Mouse (Mus musculus) kidney, embryonic 14.5 days (tissue): ENCODE results near the gene Mapkbp1. TPM values are rescaled to one million over a fixed set of nuclear protein-coding genes. Genes with fewer than 3 reads are reported as not detected.

Source experiments
- ATAC-seq: fragments of 200-750 bp; cut with Nextera tagmentation; 2 replicates; pipeline ENCODE4 v1.8.0; 2017; ENCODE audit warnings: moderate number of reproducible peaks, mild to moderate bottlenecking, moderate TSS enrichment, moderate library complexity; ENCODE audit not compliant: low FRiP score, low TSS enrichment
- H3K27ac ChIP-seq: fragments of 300-500 bp; sonication (generic); 2 replicates; pipeline ENCODE4 v1.5.1; 2014; ENCODE audit warnings: low read depth, mild to moderate bottlenecking, low read length, moderate library complexity, mixed read lengths
- H3K27me3 ChIP-seq: fragments of 300-500 bp; sonication (generic); 2 replicates; pipeline ENCODE4 v1.6.1; 2014; ENCODE audit warnings: mild to moderate bottlenecking, low read length; ENCODE audit not compliant: control insufficient read depth, insufficient read depth
- H3K36me3 ChIP-seq: fragments of 300-500 bp; sonication (generic); 2 replicates; pipeline ENCODE4 v1.6.1; 2014; ENCODE audit warnings: low read length, mixed read lengths; ENCODE audit not compliant: control insufficient read depth, insufficient read depth
- H3K4me1 ChIP-seq: fragments of 300-500 bp; sonication (generic); 2 replicates; pipeline ENCODE4 v1.6.1; 2014; ENCODE audit warnings: low read length, mixed read lengths; ENCODE audit not compliant: control insufficient read depth, insufficient read depth
- H3K4me2 ChIP-seq: fragments of 300-500 bp; sonication (generic); replicated peaks from 2 replicates; pipeline ENCODE4 v1.6.1; 2014; ENCODE audit warnings: low read depth, mild to moderate bottlenecking, low read length
- H3K4me3 ChIP-seq: fragments of 300-500 bp; sonication (generic); 2 replicates; pipeline ENCODE4 v1.5.1; 2014; ENCODE audit warnings: mild to moderate bottlenecking, low read length
- H3K9ac ChIP-seq: fragments of 300-500 bp; sonication (generic); 2 replicates; pipeline ENCODE4 v1.6.1; 2014; ENCODE audit warnings: low read depth, mild to moderate bottlenecking, low read length, moderate library complexity
- H3K9me3 ChIP-seq: fragments of 300-500 bp; sonication (generic); 2 replicates; pipeline ENCODE4 v1.6.1; 2016; ENCODE audit warnings: low read length; ENCODE audit not compliant: control insufficient read depth
- WGBS: fragments of 180-500 bp; shearing (Covaris S2); extraction: QIAGEN DNeasy Blood & Tissue Kit; methylation state at CpG from one replicate; pipeline ENCODE4 v1.1.7; 2014; 5-methylcytosine and 5-hydroxymethylcytosine counted together
- polyA plus RNA-seq: library from polyadenylated mRNA; unstranded; fragments of >200 nt; fragmentation: Nextera tagmentation; extraction: Ambion mirVana; gene quantifications from 2 replicates; pipeline ENCODE4 v1.2.1, GENCODE M21; 2014

The Mapkbp1 gene
- polyA plus RNA-seq, 1 experiment from 2014 or later: 4.0 TPM

DNA sequence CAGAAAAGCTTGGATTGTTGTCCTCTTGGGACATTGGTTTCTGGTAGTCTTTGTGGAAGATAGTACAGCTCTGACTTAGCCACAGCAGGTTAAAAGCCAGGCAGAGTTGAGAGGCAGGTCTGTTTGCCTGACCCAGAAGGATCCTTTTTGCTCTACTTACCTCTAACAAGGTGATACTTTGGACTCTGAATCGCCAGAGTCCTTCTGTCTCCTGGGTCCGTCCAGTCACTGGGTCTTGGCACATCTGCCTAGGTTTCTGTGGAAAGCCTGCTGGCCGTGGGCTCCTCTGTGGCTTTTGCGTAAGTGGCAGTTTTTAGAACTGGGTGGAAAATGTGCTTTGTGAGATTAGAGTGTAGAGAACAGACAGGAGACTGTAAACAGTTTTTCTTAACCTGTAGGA, 16.5 kb downstream of the Mapkbp1 start:
- 87% methylated on average over 4 of the region's 4 CpGs for WGBS
- no peaks in the 10 kb centered on the region for H3K9me3 ChIP-seq
- H3K27ac ChIP-seq: no peak overlapping the region
- no peak overlapping the region for H3K4me3 ChIP-seq
- no peaks in the 10 kb centered on the region for H3K27me3 ChIP-seq
- H3K4me1 ChIP-seq: no peaks in the 10 kb centered on the region
- H3K9ac ChIP-seq: no peak overlapping the region
- H3K36me3 ChIP-seq: no peaks in the 10 kb centered on the region
- no peak for ATAC-seq
- H3K4me2 ChIP-seq: no peak overlapping the region

DNA sequence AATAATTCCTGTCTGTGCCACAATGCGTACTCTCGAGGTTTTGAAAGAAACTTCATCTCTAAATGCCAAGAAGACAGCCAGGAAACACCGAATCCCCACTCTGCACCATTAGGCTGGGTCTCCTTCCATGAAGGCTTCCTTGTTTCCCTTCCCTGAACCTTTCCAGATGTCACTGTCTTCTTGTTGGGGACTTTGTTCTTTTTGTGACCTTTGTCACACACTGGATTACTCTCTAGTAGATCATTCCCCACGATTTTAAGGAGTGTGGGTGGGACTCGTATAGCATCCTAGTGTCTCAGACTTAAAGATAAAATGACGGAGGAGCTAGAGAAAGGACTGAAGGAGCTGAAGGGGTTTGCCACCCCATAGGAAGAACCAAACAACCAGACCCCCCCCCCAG, 18.4 kb downstream of the Mapkbp1 start:
- H3K9me3 ChIP-seq: no peaks in the 10 kb centered on the region
- no peaks in the 10 kb centered on the region for H3K36me3 ChIP-seq
- WGBS: 80% methylated on average over 6 of the region's 6 CpGs
- H3K27me3 ChIP-seq: no peaks in the 10 kb centered on the region
- no peak overlapping the region for H3K9ac ChIP-seq
- no peak overlapping the region for H3K4me3 ChIP-seq
- H3K4me1 ChIP-seq: peaks cover 10% of the 10 kb centered on the region; the same call in 1 of the 2 replicates
- H3K4me2 ChIP-seq: no peak overlapping the region
- no peak for ATAC-seq
- H3K27ac ChIP-seq: no peak overlapping the region

DNA sequence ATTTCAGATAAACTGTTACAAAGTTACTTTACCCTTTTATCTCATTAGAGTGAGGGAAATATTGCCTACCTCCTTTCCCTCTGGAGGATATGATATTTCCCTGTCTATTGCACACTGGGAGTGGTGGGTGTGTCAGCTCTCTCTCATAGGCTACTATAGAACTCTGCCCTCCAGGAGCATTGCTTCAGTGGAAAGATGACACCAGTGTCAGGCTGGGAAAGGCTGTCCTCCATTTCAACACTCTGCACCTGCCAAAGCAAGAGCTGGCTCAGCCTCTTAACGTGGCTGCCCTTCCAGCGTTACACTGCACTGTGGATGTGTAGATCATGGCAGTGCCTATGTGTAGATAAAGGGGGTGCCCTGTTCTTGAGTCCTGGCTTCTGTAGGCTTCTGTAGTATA, 19.9 kb downstream of the Mapkbp1 start:
- H3K9ac ChIP-seq: no peak overlapping the region
- ATAC-seq: no peak

DNA sequence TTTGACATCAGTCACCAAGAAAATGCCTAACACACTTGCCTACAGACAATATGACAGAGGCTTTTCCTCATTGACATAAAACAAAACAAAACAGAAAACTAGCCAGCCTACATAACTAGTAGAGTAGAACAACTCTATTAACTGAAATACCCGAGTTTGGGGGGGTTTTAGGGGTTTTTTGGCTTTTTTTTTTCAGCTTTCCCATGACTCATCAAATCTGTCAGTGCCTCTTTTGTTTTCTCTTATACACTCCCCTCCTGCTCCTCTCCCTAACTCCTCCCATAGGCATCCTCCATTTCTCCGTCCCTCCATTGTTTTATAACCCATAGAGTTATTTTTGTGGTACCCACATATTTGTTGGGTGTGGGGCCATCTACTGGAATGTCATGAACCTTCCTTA, 21.0 kb downstream of the Mapkbp1 start:
- Histone ChIP-seq H3K4me2 (no peak overlapping the region), H3K4me1 (peaks cover 18% of the 10 kb centered on the region; the same call in 1 of the 2 replicates), H3K4me3 (no peak overlapping the region), H3K36me3 (no peaks in the 10 kb centered on the region), H3K9me3 (no peaks in the 10 kb centered on the region), H3K27ac (no peak overlapping the region), H3K27me3 (no peaks in the 10 kb centered on the region), H3K9ac (no peak overlapping the region)
- WGBS: 62% methylated on average over 2 of the region's 2 CpGs
- no peak for ATAC-seq

More for the DNA sequence above, 19.9 kb downstream of the Mapkbp1 start:
- no peak overlapping the region for H3K4me3 ChIP-seq
- no peaks in the 10 kb centered on the region for H3K27me3 ChIP-seq
- H3K4me1 ChIP-seq: peaks cover 18% of the 10 kb centered on the region; the same call in 1 of the 2 replicates
- H3K36me3 ChIP-seq: no peaks in the 10 kb centered on the region
- no peaks in the 10 kb centered on the region for H3K9me3 ChIP-seq
- WGBS: 80% methylated on average over 2 of the region's 2 CpGs
- H3K27ac ChIP-seq: no peak overlapping the region
- no peak overlapping the region for H3K4me2 ChIP-seq

DNA sequence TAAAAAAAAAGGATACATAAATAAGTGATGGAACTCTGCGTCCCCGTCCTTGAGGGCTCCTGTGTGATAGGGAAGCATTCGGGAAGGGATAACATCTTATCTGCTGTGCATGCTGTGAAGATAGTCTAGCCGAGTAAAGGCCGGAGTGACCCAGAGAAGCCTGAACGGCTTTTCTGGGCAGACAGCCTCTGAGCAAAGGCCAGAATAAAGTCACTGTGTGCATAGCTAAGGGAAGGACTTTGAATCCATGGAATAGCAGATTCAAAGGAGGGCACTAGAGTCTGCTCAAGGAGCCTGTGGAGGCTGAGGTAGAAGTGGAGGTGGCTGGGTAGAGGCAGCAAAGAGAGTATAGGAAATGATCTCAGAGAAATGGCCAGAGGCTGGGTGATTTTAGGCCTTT, 22.3 kb downstream of the Mapkbp1 start:
- Histone ChIP-seq H3K4me2 (no peak overlapping the region), H3K9ac (no peak overlapping the region), H3K4me1 (peaks cover 18% of the 10 kb centered on the region; the same call in 1 of the 2 replicates), H3K4me3 (no peak overlapping the region), H3K9me3 (no peaks in the 10 kb centered on the region), H3K36me3 (peaks cover 2% of the 10 kb centered on the region; the same call in 1 of the 2 replicates), H3K27me3 (no peaks in the 10 kb centered on the region), H3K27ac (peak overlapping the region; percentile 93)
- no peak for ATAC-seq
- WGBS: 77% methylated on average over 6 of the region's 6 CpGs

DNA sequence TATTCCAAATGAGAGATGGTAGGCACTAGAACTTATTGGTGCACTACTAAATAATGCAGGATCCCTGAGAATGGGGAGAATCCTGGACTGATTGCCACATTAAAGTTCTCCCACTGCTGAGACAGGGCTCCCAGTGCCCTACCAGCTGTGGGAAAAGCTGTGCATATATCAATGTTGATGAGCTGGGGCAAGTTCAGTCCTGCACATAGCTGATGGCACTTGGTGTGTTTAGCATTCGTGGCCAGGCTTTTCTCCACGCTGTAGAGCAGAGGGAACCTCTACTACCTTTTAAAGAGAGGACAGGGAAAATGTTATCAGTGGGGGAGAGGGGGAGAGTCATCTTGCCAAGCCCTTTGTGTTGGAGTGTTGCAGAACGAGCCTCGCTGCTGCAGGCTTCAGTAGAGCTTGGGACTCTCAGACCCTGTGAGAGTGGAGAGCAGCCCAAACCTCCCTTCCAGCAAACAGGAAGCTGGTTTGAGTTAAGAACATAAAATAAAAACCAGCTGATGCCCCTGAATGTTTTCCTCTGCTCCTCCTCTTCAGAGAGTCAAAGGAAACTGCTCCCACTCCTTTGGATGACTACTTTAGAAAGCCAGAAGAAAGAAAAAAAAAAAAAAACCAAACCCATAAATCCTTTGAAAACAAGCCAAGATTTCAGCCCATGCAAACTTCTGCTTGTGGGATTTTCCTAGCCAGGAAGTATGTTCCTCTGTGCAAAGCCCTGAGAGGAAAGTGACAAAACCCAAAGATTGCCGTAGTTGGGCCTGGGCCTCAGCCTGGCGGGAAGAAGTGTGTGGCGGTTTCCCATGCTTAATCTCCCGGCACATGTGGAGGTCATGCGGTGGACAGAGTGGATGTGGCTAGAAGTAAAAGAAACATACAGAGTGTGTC, 23.1 kb downstream of the Mapkbp1 start:
- Histone ChIP-seq H3K9ac (no peak overlapping the region; the same call in 1 of the 2 replicates), H3K4me3 (no peak overlapping the region), H3K4me1 (peaks cover 18% of the 10 kb centered on the region; the same call in 1 of the 2 replicates), H3K27me3 (no peaks in the 10 kb centered on the region), H3K9me3 (no peaks in the 10 kb centered on the region), H3K36me3 (peaks cover 2% of the 10 kb centered on the region; the same call in 1 of the 2 replicates), H3K4me2 (no peak overlapping the region), H3K27ac (peak overlapping the region; percentile 93)
- ATAC-seq: peak; percentile 32; the same call in 1 of the 2 replicates
- WGBS: 43% methylated on average over 9 of the region's 9 CpGs

DNA sequence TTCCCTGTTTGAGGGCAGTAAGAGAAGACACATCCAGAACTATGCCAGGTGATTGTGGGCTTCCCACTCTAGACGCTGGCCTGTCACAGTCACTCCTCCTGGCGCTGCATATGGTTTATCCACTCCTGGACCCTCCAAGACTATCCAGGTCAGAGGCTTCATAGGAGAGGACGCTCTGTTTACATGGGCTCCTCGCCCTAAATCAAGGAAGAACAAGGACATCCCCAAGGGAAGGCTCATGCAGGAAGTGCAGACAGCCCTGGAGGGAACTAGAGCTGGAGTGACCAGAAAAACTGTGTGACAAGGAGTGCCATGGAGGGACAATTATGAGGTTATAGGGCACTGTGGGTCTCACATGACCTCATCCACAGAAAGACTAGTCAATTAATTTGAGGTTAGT, 24.9 kb downstream of the Mapkbp1 start:
- Histone ChIP-seq H3K9me3 (no peaks in the 10 kb centered on the region), H3K27ac (no peak overlapping the region), H3K9ac (no peak overlapping the region), H3K4me3 (no peak overlapping the region), H3K4me1 (peaks cover 26% of the 10 kb centered on the region), H3K27me3 (no peaks in the 10 kb centered on the region), H3K36me3 (peaks cover 2% of the 10 kb centered on the region; the same call in 1 of the 2 replicates), H3K4me2 (no peak overlapping the region)
- WGBS: 74% methylated on average over 4 of the region's 4 CpGs
- no peak for ATAC-seq

DNA sequence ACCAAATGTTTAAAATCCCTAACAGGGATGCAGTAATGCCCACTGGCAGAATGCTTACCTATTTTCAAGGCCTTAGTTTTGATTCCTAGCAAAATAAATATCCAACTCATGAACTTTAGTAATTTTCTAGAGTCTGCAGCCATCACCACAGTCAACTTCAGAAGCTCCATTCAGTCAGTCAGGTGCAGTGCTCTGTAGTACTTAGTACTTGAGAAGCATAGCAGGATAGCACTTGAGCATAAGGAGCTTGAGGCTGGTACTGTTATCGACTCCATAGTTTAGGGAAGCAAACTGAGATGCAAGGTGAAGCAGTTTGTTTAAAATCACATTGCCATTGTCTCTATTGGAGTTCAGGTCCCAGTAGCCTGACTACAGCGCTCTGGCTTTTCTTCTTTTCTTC, 27.2 kb downstream of the Mapkbp1 start:
- Histone ChIP-seq H3K27me3 (no peaks in the 10 kb centered on the region), H3K9me3 (no peaks in the 10 kb centered on the region), H3K4me1 (peaks cover 24% of the 10 kb centered on the region), H3K27ac (no peak overlapping the region), H3K4me3 (no peak overlapping the region), H3K9ac (no peak overlapping the region), H3K36me3 (peaks cover 2% of the 10 kb centered on the region; the same call in 1 of the 2 replicates), H3K4me2 (no peak overlapping the region)
- WGBS: 93% methylated on average over 2 of the region's 2 CpGs
- ATAC-seq: no peak
